Mouse (Mus musculus) adrenal gland, adult 18-20 months (tissue): Measurements from ENCODE around the gene A530084C06Rik. TPM values are rescaled to one million over a fixed set of nuclear protein-coding genes. Genes with fewer than 3 reads are reported as not detected.

Source experiments
- DNase-seq, 2 experiments: peaks; one replicate each; pipeline ENCODE4 v3.0.0; 2021 to 2022; ENCODE audit warnings: low spot score in 2 of 2
- total RNA-seq, 2 experiments: library from RNA; stranded (reverse); gene quantifications; 1 replicate in 1 of 2; 2 replicates in 1 of 2; pipeline ENCODE4 v1.2.3; 2021

A530084C06Rik gene
- total RNA-seq, 2 experiments from 2014 or later, result not detected

- no peak for DNase-seq
These were observed 12.3 kb downstream of the A530084C06Rik start for GRCm38 (mm10) chr13:31546784-31547183.

GRCm38 (mm10) chr13:31543021-31543420, 16.1 kb downstream of the A530084C06Rik start:
- no peak for DNase-seq

- no peak for DNase-seq
These were observed 24.4 kb downstream of the A530084C06Rik start for GRCm38 (mm10) chr13:31534726-31535125.

- DNase-seq, result no peak
These were observed 27.5 kb downstream of the A530084C06Rik start for GRCm38 (mm10) chr13:31531651-31532061.

GRCm38 (mm10) chr13:31531186-31531585, 27.9 kb downstream of the A530084C06Rik start:
- no peak for DNase-seq

GRCm38 (mm10) chr13:31524976-31525375, 34.2 kb downstream of the A530084C06Rik start:
- no peak for DNase-seq

GRCm38 (mm10) chr13:31518971-31519370, 40.2 kb downstream of the A530084C06Rik start:
- DNase-seq, result no peak

GRCm38 (mm10) chr13:31518411-31518886, 40.7 kb downstream of the A530084C06Rik start:
- peak; percentile 15 to 23 for DNase-seq

- DNase-seq, result no peak
These were observed 43.9 kb downstream of the A530084C06Rik start for GRCm38 (mm10) chr13:31515261-31515660.

GRCm38 (mm10) chr13:31506494-31507167, 52.5 kb downstream of the A530084C06Rik start:
- no peak for DNase-seq

Other genes with a start within 250 kb of the A530084C06Rik start
- under 1 TPM in 1 of 2 experiments, not detected in 1; 0.10 TPM for gene Foxq1, start 3.2 kb downstream of the A530084C06Rik start, total RNA-seq
- under 1 TPM in 1 of 2 experiments, not detected in 1; 0.19 TPM for gene Foxf2, start 66.5 kb upstream of the A530084C06Rik start, total RNA-seq
- gene Foxc1, start 247.3 kb upstream of the A530084C06Rik start, total RNA-seq, result 1 to 10 TPM; 4.2 to 7.1 TPM